Mouse (Mus musculus) urinary bladder, postnatal 14 days (tissue): Measurements from ENCODE around the gene Gatad2b.
"Not testable (repeated sequence)": the region's sequence is repeated elsewhere in the genome, so short reads cannot be mapped to it uniquely, and the experiment has no call there.

Experiments
- DNase-seq: peaks from one replicate; pipeline ENCODE4 v3.0.0; 2021; ENCODE audit warnings: low spot score

The Gatad2b gene

DNA sequence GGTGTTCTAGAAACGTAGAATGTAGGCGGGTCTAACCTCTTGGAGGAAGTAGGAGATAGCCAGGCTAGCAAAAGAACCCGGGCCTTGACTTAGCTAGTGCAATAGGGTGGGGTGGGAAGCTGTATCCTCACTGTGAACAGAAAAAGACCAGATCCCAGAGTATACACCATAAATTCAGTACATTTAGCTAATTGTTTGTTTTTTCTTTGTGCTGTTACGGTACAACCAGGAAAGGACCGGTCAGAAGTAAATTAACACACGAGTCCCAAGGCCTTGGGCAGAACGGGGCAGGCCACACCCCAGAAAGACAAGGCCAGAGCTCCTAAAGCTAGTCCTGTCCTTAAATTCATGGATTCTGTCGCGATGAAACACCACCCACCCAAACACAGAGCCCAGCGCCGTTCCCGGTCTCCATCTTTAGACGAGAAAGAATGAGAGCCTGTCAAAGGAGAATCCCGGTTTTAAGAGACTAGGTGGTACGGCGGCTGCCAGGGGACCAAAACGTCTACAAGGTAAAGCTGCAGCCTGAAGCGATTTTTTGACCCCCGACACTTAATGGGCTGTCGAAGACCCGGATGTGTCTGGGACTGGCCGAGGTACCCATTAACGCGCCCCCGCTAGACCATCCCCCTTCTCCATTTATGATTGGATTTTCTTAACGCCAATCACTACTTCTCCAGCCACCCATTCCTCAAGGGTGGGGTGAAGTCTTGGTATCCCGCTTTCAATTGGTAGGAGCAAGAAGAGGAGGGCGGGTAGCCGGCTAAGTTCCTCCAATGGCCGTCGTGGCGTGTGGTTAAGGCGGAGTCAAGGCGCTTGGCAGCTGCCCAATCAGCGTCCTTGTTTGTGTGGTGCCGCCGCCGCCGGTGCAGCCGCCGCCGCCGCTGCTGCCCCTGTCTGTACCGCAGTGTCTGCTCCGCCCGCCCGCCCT lies at the start of gene Gatad2b:
TSS of gene Gatad2b (plus strand) at position 834 of the 931 bp plus-strand sequence.
- DNase-seq: peak; percentile 98

DNA sequence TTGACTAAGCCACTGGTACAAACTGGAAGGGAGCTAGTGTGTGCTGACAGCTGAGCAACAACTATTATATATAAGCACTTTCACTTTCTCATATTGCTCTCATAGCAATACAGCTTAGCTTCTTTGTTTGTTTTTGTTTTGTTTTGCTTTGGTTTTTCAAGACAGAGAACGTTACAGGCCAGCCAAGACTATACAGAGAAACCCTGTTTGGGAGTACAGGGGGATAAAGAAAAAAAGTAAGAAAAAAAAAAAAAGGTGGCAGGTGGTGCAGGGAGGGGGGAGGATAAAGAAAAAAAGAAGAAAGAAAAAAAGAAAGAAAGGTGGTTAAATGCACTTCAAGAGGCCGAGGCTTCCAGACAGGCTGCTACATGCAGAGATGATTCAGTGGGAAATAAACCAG lies 47.6 kb upstream of the Gatad2b start:
- no peak for DNase-seq

DNA sequence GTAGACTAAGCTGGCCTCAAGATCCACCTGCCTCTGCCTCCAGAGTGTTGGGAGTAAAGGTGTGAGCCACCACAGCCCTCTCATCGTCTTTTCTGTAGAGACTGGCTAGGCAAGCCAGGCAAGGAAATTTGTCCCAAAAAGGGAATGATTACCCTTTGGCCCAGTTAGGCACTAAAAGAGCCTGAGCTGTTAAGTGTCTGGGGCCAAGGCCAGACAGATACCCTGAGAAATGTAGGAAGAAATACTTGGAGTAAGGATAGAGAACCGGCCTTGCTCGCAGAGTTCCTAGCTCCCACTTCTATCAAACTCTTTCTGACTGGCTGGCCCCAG lies 45.4 kb upstream of the Gatad2b start:
- peak; percentile 27 for DNase-seq

DNA sequence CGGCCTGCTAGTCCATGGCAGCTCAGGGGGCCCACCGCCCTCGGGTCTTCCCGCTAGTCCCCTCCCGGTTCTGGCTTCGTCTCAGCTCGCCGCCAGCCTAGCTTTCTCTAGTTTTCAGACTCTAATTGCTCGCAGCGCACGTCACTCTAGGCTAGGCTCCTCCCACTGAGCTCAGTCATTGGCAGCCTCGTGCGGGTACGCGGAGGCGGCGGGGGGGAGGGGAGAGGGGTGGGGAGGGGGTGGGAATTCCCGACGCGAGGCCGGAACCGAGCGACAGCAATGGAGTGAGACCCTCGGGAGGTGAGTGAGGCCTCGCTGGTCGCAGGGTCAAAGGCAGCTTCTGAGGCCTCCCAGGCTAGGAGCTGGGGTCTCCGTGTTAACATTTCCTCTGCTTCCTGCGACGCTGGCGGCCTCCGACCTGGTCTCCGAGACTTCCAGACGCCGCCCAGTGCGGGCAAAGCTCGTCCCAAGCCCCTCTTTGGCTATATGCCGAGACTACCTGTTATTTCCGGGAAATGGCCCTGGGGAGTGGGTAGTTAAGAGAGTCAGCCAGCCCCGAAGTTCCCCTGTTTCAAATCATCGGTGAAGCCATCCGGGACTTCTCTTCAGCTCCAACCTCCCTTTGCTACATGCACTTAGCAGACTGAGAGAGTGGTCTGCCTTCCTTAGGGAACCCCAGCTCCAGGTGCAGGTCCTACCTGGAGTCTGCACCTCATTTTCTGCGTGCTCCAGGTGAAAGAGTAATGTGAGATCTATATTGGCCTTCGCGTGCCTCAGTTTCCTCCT lies 44.8 kb upstream of the Gatad2b start, which contains the start of gene Slc39a1:
TSS of gene Slc39a1 (plus strand) at position 213 of the 786 bp plus-strand sequence.
- DNase-seq: peak; percentile 94

DNA sequence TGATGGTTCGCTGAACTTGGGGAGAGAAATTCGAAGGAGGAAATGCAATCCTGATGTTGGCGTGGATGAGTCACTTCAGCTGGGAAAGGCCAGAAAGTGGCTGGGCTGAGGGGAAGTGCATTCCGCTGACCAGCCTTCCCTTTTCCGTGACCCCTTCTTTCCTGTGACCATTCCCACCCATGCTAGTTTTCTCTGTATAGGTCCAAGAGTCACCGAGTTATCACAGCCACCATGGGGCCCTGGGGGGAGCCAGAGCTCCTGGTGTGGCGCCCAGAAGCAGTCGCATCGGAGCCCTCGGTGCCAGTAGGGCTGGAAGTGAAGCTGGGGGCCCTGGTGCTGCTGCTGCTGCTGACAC lies 44.3 kb upstream of the Gatad2b start:
- peak; percentile 41 for DNase-seq

DNA sequence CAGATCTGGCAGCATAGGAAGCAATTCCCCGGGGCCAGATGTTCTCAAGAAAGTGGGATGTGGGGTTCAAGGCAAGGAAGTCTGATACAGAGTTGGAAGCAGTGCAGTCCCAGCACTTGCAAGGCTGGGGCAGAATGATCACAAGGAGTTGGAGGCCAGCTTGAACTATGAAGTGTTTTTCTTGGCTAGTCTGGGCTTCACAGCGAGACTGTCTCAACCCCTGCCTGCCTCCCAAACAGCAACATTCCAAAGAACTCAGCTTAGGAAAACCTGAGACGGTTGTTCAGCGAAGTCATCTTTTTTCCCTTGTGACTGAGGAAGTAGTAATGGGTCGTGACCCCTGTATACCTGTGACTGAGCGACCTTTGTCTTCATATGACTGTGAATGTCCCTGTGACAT lies 42.2 kb upstream of the Gatad2b start:
- DNase-seq: no peak

DNA sequence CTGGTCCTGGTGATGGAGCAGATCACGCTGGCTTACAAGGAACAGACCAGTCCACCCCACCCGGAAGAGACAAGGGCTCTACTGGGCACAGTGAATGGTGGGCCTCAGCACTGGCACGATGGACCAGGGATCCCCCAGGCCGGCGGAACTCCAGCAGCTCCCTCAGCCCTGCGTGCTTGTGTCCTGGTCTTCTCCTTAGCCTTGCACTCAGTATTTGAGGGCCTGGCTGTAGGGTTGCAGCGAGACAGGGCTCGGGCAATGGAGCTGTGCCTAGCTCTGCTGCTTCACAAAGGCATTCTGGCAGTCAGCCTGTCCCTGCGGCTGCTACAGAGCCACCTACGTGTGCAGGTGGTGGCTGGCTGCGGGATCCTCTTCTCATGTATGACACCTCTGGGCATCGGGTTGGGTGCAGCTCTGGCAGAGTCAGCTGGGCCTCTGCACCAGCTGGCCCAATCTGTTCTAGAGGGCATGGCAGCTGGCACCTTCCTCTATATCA lies 41.2 kb upstream of the Gatad2b start:
- DNase-seq: not testable (repeated sequence)

DNA sequence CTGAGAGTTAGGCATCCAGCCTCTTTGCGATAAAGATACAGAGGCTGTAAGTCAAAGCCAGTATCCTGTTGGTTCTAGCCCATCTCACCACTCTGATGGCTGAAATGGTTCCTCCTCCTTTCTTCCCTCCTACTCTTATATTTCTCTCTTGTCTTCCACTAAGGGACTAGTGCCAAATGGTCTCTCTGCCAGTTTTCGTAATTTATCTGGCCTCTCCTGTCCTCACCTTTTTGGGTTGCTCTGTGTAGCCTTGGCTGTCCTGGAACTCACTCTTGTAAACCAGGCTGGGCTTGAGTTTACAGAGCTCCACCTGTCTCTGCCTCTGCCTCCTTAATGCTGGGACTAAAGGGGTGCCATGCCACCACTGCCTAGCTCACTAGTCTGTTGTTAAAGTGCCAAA lies 40.3 kb upstream of the Gatad2b start:
- DNase-seq: not testable (repeated sequence)

DNA sequence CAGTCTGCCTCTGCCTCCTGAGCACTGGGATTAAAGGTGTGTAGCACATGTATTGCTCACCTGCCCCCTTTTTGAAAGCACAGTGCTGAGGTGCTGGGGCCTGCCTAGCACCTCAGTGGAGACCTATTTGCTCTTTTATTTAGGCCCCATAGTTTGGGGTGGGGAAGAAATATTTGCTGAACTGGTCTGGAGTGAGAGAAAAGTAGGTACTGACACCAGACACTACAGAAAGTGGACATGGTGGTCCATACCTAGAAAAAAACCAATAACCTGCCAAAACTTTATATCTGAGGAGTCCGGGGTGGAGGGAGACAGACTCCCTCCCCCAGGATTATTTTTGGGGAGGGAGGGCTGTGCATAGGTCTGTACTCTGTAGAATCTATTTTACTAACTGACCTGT lies 39.8 kb upstream of the Gatad2b start:
- DNase-seq: not testable (repeated sequence)

DNA sequence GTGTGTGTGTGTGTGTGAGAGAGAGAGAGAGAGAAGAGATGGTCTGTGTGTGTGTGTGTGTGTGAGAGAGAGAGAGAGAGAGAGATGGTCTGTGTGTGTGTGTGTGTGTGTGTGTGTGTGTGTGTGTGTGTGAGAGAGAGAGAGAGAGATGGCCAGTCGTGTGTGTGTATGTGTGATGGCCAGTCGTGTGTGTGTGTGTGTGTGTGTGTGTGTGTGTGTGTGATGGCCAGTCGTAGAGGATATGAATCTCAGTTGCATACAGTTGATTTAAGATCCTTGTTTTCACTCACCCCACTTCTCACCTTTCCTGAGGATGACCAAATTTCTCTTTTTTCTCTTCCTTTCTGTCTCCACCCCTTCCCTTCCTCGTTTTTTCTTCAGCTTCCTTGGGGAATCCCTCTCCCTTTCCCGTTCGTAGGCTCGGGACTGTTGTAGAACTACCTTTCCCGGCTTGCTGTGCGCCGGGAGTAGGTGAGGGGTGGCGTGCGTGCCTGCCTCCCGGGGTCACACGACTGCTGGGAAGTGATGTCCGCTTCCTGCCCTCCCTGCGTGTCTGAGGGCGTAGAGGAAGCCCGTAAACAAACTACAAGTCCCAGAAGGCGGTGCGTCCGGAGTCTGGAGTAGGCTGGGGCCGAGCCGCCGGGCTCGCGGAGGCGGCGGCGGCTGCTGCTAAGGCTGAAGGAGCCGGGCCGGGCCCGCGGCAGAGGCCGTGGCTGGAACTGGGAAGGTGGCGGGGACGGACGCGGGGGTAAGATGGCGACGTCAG lies 39.1 kb upstream of the Gatad2b start, which contains the start of gene Crtc2:
TSS of gene Crtc2 (plus strand) at position 511 of the 766 bp plus-strand sequence.
- DNase-seq: peak; percentile 96

DNA sequence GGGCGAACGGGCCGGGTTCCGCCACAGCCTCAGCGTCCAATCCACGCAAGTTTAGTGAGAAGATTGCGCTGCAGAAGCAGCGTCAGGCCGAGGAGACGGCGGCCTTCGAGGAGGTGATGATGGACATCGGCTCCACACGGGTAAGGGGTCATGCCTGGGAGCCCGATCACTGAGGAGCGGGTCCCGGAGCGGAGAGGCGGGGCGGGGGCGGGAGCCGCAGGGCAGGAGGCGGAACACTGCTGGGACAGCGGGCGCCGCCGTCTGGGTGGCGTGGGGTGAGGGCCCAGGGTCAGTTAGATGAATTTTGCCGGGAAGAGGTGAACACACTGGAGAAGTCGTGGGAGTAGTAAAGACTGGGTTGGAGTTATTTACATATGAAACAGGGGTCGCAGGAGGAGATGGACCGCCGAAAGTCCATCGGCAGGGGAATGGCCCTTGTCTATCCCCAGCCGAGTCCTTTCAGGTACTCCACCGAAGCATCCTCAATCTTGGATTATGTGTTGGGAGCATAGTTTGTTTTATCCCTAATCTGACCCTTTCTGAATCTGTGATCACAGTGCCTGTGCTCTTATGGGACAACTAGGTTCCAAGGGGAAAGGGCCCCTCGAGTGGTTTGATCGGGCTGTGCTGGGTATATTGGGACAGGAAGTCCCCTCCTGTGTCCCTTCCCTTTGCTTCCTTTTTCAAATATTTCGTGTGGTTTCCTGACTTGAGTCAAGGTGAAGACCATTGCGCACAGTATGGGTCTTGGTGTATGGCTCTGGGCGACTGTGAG lies 38.4 kb upstream of the Gatad2b start:
- DNase-seq: no peak

DNA sequence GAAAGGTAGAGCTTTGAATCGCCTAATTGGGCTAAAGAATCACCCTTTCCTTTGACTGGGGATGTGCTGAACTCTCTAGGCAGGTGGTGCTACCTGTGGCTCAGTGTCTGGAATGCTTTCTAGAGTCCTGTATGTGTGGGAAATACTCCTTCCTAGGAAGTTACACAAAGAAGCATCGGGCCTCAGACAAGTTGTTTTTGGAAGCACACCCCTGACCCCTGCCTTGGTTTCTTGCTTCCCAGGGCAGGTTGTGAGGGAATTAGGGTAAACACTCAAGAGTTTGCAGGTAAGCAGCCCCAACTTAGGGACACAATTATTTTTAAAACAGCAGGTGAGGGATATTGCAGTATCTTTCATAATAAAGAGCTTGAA lies 37.8 kb upstream of the Gatad2b start:
- no peak for DNase-seq

DNA sequence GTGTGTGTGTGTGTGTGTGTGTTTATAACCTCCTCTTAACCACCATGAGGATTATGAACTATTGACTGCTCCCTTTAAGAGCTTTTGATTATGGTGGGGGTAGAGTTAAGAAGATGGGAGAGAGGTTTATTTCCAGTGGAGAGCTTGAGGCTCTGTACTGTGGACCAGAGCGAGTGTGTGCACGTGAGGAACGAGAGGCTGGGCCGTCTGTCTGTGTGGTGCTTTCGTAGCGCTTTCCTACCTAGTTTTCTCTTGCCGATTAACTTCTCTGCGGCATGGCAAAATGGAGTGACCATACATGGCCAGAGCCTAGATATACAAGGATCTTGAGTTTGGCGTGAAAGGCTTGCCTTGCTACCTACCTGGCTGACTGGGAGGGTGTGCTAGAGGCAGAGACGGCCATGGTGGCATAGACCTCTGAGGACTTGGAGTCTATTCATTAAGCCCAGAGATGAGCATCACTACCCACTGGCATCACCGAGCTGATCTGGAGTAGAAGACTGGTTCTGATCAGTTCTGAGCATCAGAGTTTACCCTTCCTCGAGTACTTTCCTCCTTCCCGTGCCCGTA lies 37.1 kb upstream of the Gatad2b start:
- DNase-seq: no peak

DNA sequence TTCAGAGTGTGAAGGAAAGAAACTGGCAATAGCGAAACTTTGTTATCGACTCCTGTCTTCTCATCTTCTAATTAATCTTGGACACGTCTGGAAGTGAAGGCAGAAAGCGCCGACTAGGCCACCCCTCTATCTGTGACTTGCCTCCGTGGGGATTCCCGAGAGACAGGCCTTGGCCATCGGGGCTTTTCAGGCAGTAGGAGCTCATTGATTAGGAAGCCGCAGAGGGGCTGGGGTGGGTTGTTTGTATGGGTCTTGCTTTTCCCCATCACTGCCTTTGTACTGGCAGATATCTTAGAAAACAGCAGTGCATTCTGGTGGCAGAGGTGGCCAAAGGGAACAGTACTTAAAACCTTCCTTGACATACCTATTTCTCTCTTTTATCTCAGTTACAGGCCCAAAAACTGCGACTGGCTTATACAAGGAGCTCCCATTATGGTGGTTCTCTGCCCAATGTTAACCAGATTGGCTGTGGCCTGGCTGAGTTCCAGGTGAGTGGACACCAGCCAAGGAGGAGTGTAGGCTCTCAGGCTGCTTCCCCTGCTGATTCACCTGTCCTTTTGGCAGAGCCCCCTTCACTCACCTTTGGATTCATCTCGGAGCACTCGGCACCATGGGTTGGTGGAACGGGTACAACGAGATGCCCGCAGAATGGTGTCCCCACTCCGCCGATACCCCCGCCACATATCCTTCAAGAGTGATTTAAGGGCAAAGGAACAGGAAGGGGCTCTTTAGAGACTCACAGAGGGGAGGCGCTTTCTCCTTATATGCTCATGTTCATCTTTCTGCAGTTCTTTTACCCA lies 36.0 kb upstream of the Gatad2b start:
- DNase-seq: no peak

DNA sequence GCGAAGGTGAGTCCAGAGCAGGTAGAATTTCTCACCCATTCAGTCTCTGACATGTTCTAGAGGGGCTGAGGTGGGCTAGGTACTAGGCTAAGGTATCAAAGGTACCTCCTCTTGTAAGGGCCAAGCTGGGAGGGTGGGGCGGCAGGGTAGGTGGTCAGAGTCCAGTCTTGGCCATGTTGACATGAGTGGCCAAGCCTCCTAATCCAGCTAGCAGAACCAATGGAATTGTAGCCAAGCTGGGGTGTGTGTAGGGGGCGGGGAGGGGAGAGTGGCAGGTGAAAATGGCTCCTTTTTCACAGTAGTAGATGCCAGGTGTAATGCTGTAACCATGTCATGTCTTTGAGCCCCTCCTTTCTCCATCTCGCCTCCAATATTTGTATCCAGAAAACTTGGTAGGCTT lies 34.5 kb upstream of the Gatad2b start:
- DNase-seq: no peak

DNA sequence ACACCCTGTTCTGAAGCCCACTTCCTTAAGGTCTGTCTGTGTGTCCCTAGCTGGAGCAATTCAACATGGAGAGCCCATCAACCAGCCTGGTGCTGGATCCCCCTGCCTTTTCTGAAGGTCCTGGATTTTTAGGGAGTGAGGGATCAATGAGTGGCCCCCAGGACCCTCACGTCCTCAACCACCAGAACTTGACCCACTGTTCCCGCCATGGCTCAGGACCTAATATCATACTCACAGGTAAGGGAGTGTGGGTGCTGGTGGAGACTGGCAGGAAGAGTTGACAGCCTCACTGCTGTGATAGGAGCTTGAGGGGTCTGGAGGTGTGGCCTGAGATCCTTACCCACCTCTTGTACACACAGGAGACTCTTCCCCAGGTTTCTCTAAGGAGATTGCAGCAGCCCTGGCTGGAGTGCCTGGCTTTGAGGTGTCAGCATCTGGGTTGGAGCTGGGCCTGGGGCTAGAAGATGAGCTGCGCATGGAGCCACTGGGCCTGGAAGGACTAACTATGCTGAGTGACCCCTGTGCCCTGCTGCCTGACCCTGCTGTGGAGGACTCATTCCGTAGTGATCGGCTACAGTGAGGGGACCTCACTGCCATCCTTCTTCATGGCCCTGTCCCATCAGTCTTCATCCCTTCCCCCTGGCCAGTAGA lies 29.7 kb upstream of the Gatad2b start:
- no peak for DNase-seq

DNA sequence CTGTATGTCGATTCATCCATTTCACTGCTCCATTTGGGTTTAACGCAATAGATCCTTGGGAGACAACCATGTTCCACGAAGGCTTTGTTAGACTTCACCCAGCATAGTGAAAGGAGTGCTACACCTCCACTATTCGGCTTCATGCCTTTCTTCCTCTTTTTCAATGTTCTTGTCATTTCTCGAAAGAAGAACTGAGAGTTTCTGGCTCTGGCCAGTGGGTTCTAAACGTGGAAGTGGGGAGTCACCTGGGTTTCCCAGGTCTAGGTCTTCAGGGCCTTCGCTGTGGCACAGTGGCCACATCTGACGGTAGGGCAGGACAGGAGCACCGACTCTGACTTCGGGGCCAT lies 28.3 kb upstream of the Gatad2b start:
- DNase-seq: no peak

DNA sequence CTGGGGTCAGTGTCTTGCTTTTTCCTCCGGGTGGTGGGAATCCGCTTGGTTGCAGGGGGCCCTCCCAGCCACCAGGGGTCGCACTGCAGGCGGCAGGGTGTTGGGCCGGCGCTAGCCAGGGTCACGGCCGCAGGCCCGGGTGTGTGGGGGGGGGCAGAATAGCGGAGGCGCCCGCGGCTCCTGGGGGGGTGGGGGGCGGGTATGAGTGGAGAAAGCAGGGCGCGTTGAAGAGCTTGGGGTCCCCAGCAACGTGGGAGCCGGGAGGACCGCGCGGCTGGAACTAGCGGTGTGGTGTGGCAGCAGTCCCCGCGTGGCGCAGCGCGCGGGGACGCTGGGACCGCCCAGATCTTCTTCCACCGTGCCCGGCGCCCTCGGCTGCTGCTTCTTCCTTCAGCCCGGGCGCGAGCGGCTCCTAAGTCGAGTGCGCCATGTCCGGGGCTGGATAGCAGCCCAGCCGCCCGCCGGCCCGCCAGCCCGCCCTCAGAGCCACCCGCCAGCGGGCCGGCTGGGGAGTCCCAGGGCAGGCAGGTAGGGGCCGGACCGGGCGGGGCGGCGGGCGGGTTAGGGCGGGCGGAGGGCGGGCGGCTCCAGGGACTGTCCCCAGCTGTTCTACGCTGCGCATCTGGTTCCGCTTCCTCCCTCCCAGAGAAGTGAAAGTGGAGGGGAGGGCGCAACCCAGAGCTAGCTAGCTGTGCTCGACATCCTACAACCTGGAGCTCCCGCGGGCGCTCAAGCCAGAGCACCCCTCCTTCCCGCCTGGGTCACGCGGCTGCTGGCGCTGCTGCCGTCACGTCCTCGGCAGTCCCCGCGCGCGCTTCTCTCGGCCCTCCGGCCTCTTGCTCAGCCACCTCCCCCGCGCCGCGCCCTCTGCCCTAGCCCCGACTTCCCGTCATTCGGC lies 27.7 kb upstream of the Gatad2b start, which contains the start of gene Dennd4b:
TSS of gene Dennd4b (plus strand) at position 152 of the 898 bp plus-strand sequence.
- peak; percentile 92 for DNase-seq
